Mouse (Mus musculus) MEL (cell line): ENCODE measurements around the gene Nudt17. TPM values are rescaled to one million over a fixed set of nuclear protein-coding genes. Genes with fewer than 3 reads are reported as not detected.

ENCODE experiments used
- DNase-seq: peaks from one replicate; pipeline ENCODE4 v3.0.0; 2011; ENCODE audit warnings: low read depth, low spot score
- H3K27ac ChIP-seq: 2 replicates; pipeline ENCODE4 v1.5.1; 2012; ENCODE audit warnings: low read depth, mild to moderate bottlenecking, control low read depth, low read length, moderate library complexity; ENCODE audit not compliant: control insufficient read depth
- H3K27me3 ChIP-seq, 2 experiments: fragments of 150-350 bp in 1 of 2; sonication (generic) in 1 of 2; 2 replicates each; pipeline ENCODE4 v1.6.1; 2012; ENCODE audit warnings: low read length in 2 of 2, mild to moderate bottlenecking in 2 of 2, improper control_type of control experiment in 1 of 2, moderate library complexity in 1 of 2; ENCODE audit not compliant: insufficient read depth in 2 of 2, control insufficient read depth in 1 of 2
- H3K36me3 ChIP-seq, 2 experiments: 2 replicates each; pipeline ENCODE4 v1.6.1; 2012 to 2014; ENCODE audit warnings: low read length in 2 of 2, improper control_type of control experiment in 1 of 2, inconsistent platforms in 1 of 2, mild to moderate bottlenecking in 1 of 2; ENCODE audit not compliant: insufficient read depth in 2 of 2, control insufficient read depth in 1 of 2
- H3K4me1 ChIP-seq, 2 experiments: fragments of 150-350 bp in 1 of 2; sonication (generic) in 1 of 2; 2 replicates each; pipeline ENCODE4 v1.6.1; 2012; ENCODE audit warnings: low read length in 2 of 2, improper control_type of control experiment in 1 of 2, mild to moderate bottlenecking in 1 of 2; ENCODE audit not compliant: insufficient read depth in 2 of 2, control insufficient read depth in 1 of 2
- H3K4me3 ChIP-seq, 2 experiments: fragments of 150-350 bp in 1 of 2; sonication (generic) in 1 of 2; 2 replicates each; pipeline ENCODE4 v1.5.1; 2012; ENCODE audit warnings: low read depth in 2 of 2, low read length in 2 of 2, mild to moderate bottlenecking in 2 of 2, moderate library complexity in 2 of 2, control low read depth in 1 of 2, improper control_type of control experiment in 1 of 2; ENCODE audit not compliant: control insufficient read depth in 1 of 2, insufficient read depth in 1 of 2
- H3K79me2 ChIP-seq: 2 replicates; pipeline ENCODE4 v1.6.1; 2012; ENCODE audit warnings: mild to moderate bottlenecking, low read length, moderate library complexity; ENCODE audit not compliant: control insufficient read depth, poor library complexity, insufficient read depth
- H3K9ac ChIP-seq: 2 replicates; pipeline ENCODE4 v1.6.1; 2012; ENCODE audit warnings: low read depth, mild to moderate bottlenecking, control low read depth, low read length, moderate library complexity; ENCODE audit not compliant: control insufficient read depth, poor library complexity, severe bottlenecking
- H3K9me3 ChIP-seq: fragments of 150-350 bp; sonication (generic); replicated peaks from 2 replicates; pipeline ENCODE4 v1.6.1; 2012; ENCODE audit warnings: mild to moderate bottlenecking, low read length, improper control_type of control experiment, moderate library complexity; ENCODE audit not compliant: insufficient read depth
- BHLHE40 ChIP-seq: IDR thresholded peaks from 2 replicates; pipeline ENCODE4 v1.6.1; 2012; ENCODE audit warnings: low read depth, mild to moderate bottlenecking, inconsistent platforms, low read length, improper control_type of control experiment, borderline replicate concordance
- CHD1 ChIP-seq: IDR thresholded peaks from 2 replicates; pipeline ENCODE4 v1.6.1; 2012; ENCODE audit warnings: low read depth, mild to moderate bottlenecking, inconsistent platforms, low read length, improper control_type of control experiment
- E2F4 ChIP-seq: IDR thresholded peaks from 2 replicates; pipeline ENCODE4 v1.6.1; 2011; ENCODE audit warnings: low read depth, low read length, improper control_type of control experiment, borderline replicate concordance
- ELF1 ChIP-seq: IDR thresholded peaks from 2 replicates; pipeline ENCODE4 v1.6.1; 2014; ENCODE audit warnings: low read depth, mild to moderate bottlenecking, inconsistent platforms, low read length, improper control_type of control experiment, moderate library complexity
- EP300 ChIP-seq, 2 experiments: IDR thresholded peaks; 2 replicates each; pipeline ENCODE4 v1.6.1; 2011; ENCODE audit warnings: improper control_type of control experiment in 2 of 2, low read length in 2 of 2, low read depth in 1 of 2, mild to moderate bottlenecking in 1 of 2
- ETS1 ChIP-seq: IDR thresholded peaks from 2 replicates; pipeline ENCODE4 v1.6.1; 2012; ENCODE audit warnings: low read depth, mild to moderate bottlenecking, inconsistent platforms, low read length, improper control_type of control experiment, moderate library complexity
- GATA1 ChIP-seq: IDR thresholded peaks from 2 replicates; pipeline ENCODE4 v1.6.1; 2011; ENCODE audit warnings: low read depth, low read length, improper control_type of control experiment
- HCFC1 ChIP-seq: IDR thresholded peaks from 2 replicates; pipeline ENCODE4 v1.6.1; 2012; ENCODE audit warnings: low read depth, mild to moderate bottlenecking, inconsistent platforms, low read length, improper control_type of control experiment, moderate library complexity
- MAX ChIP-seq: IDR thresholded peaks from 2 replicates; pipeline ENCODE4 v1.6.1; 2011; ENCODE audit warnings: low read length, improper control_type of control experiment
- MAZ ChIP-seq: IDR thresholded peaks from 2 replicates; pipeline ENCODE4 v1.6.1; 2012; ENCODE audit warnings: low read depth, mild to moderate bottlenecking, inconsistent platforms, low read length, improper control_type of control experiment
- MEF2A ChIP-seq: IDR thresholded peaks from 2 replicates; pipeline ENCODE4 v1.6.1; 2014; ENCODE audit warnings: low read depth, mild to moderate bottlenecking, inconsistent platforms, low read length, improper control_type of control experiment; ENCODE audit not compliant: poor library complexity, insufficient replicate concordance, severe bottlenecking; ENCODE audit errors: extremely low read depth
- MXI1 ChIP-seq: IDR thresholded peaks from 2 replicates; pipeline ENCODE4 v1.6.1; 2011; ENCODE audit warnings: mild to moderate bottlenecking, low read depth, low read length, improper control_type of control experiment
- MYB ChIP-seq: IDR thresholded peaks from 2 replicates; pipeline ENCODE4 v1.6.1; 2011; ENCODE audit warnings: mild to moderate bottlenecking, low read depth, low read length, improper control_type of control experiment
- MYC ChIP-seq: IDR thresholded peaks from 2 replicates; pipeline ENCODE4 v1.6.1; 2011; ENCODE audit warnings: low read depth, mild to moderate bottlenecking, low read length, improper control_type of control experiment, moderate library complexity
- NRF1 ChIP-seq: IDR thresholded peaks from 2 replicates; pipeline ENCODE4 v1.6.1; 2014; ENCODE audit warnings: low read depth, mild to moderate bottlenecking, inconsistent platforms, low read length, improper control_type of control experiment, moderate library complexity; ENCODE audit not compliant: poor library complexity, insufficient read depth, severe bottlenecking
- POLR2A ChIP-seq, 2 experiments: IDR thresholded peaks; 2 replicates each; pipeline ENCODE4 v1.6.1; 2011 to 2012; ENCODE audit warnings: low read length in 2 of 2, mild to moderate bottlenecking in 2 of 2, control low read depth in 1 of 2, improper control_type of control experiment in 1 of 2, low read depth in 1 of 2, moderate library complexity in 1 of 2; ENCODE audit not compliant: control insufficient read depth in 1 of 2, insufficient read depth in 1 of 2, poor library complexity in 1 of 2
- POLR2AphosphoS5 ChIP-seq: IDR thresholded peaks from 2 replicates; pipeline ENCODE4 v1.6.1; 2012; ENCODE audit warnings: low read depth, borderline replicate concordance, mild to moderate bottlenecking, inconsistent platforms, low read length, moderate library complexity, mixed read lengths
- RAD21 ChIP-seq: IDR thresholded peaks from 2 replicates; pipeline ENCODE4 v1.6.1; 2011; ENCODE audit warnings: mild to moderate bottlenecking, low read depth, low read length, improper control_type of control experiment
- RCOR1 ChIP-seq: IDR thresholded peaks from 2 replicates; pipeline ENCODE4 v1.6.1; 2012; ENCODE audit warnings: low read depth, mild to moderate bottlenecking, inconsistent platforms, low read length, improper control_type of control experiment
- SIN3A ChIP-seq: IDR thresholded peaks from 2 replicates; pipeline ENCODE4 v1.6.1; 2012; ENCODE audit warnings: low read length, improper control_type of control experiment, inconsistent platforms
- SMC3 ChIP-seq: IDR thresholded peaks from 2 replicates; pipeline ENCODE4 v1.6.1; 2011; ENCODE audit warnings: low read depth, low read length, improper control_type of control experiment
- TAL1 ChIP-seq: IDR thresholded peaks from 2 replicates; pipeline ENCODE4 v1.6.1; 2012; ENCODE audit warnings: mild to moderate bottlenecking, inconsistent platforms, low read length, moderate library complexity, mixed read lengths
- TBP ChIP-seq: IDR thresholded peaks from 2 replicates; pipeline ENCODE4 v1.8.0; 2011; ENCODE audit warnings: low read depth, low read length, improper control_type of control experiment
- TCF12 ChIP-seq: IDR thresholded peaks from 2 replicates; pipeline ENCODE4 v1.6.1; 2014; ENCODE audit warnings: low read depth, mild to moderate bottlenecking, inconsistent platforms, low read length, improper control_type of control experiment, moderate library complexity
- UBTF ChIP-seq: IDR thresholded peaks from 2 replicates; pipeline ENCODE4 v1.6.1; 2012; ENCODE audit warnings: low read depth, mild to moderate bottlenecking, inconsistent platforms, low read length, improper control_type of control experiment, moderate library complexity, borderline replicate concordance; ENCODE audit not compliant: insufficient read depth
- USF1 ChIP-seq: IDR thresholded peaks from 2 replicates; pipeline ENCODE4 v1.6.1; 2014; ENCODE audit warnings: low read depth, mild to moderate bottlenecking, inconsistent platforms, low read length, improper control_type of control experiment, moderate library complexity
- USF2 ChIP-seq, 2 experiments: IDR thresholded peaks; 2 replicates each; pipeline ENCODE4 v1.6.1; 2011 to 2012; ENCODE audit warnings: improper control_type of control experiment in 2 of 2, low read length in 2 of 2, borderline replicate concordance in 1 of 2, inconsistent platforms in 1 of 2, low read depth in 1 of 2, mild to moderate bottlenecking in 1 of 2; ENCODE audit not compliant: insufficient read depth in 1 of 2
- ZC3H11A ChIP-seq: IDR thresholded peaks from 2 replicates; pipeline ENCODE4 v1.6.1; 2012; ENCODE audit warnings: low read depth, mild to moderate bottlenecking, inconsistent platforms, low read length, improper control_type of control experiment
- ZKSCAN1 ChIP-seq: IDR thresholded peaks from 2 replicates; pipeline ENCODE4 v1.6.1; 2012; ENCODE audit warnings: low read depth, mild to moderate bottlenecking, inconsistent platforms, low read length, improper control_type of control experiment, moderate library complexity
- ZMIZ1 ChIP-seq: IDR thresholded peaks from 2 replicates; pipeline ENCODE4 v1.6.1; 2012; ENCODE audit warnings: low read depth, mild to moderate bottlenecking, inconsistent platforms, low read length, improper control_type of control experiment, moderate library complexity
- polyA plus RNA-seq, 2 experiments: library from polyadenylated mRNA; stranded (reverse) in 1 of 2; unstranded in 1 of 2; fragments of >175 nt in 1 of 2; fragments of >200 nt in 1 of 2; gene quantifications; 2 replicates each; pipeline versions ENCODE4 v1.2.1 to v1.2.4; 2012; ENCODE audit warnings: low replicate concordance in 2 of 2, low read depth in 1 of 2; ENCODE audit not compliant: insufficient read length in 2 of 2, insufficient read depth in 1 of 2, missing spikeins in 1 of 2
- total RNA-seq: library from RNA; depleted of rRNA; stranded (reverse); fragments of 300-350 nt; gene quantifications from 2 replicates; pipeline ENCODE4 v1.2.3, GENCODE M21; 2012

Nudt17 gene
- total and polyA plus RNA-seq, 3 experiments, result 2.7 to 6.5 TPM; not detected in 1

- no peaks in the 10 kb centered on the region for H3K27me3 ChIP-seq
- peak within 1 kb of the TSS; percentile 73 for H3K27ac ChIP-seq
- peaks cover 3% of the 10 kb centered on the region; the same call in 1 of the 2 replicates for H3K79me2 ChIP-seq
- H3K36me3 ChIP-seq, result peaks cover 0 to 13% of the 10 kb centered on the region in 2 experiments; a peak in 2 of 4 replicates
- peak; percentile 96 for DNase-seq
- peak within 1 kb of the TSS; percentile 62 to 88 for H3K4me3 ChIP-seq
- peaks cover 5 to 13% of the 10 kb centered on the region in 2 experiments; a peak in 3 of 4 replicates for H3K4me1 ChIP-seq
- no peaks in the 10 kb centered on the region for H3K9me3 ChIP-seq
- TF ChIP-seq USF2 (IDR thresholded peaks at IDR 0.05; ENCODE audit: borderline replicate concordance in 1 of 2, insufficient read depth in 1 of 2, low read depth in 1 of 2, low read length in 2 of 2) (no peak), MYB (no peak), RAD21 (no peak), RCOR1 (no peak), TBP (peak; percentile 56; the same call in 1 of the 2 replicates), UBTF (0 out of 2 replicates have a peak, but pooled peaks have one; percentile 81), TAL1 (no peak), MXI1 (peak; percentile 75), SIN3A (peak; percentile 71), ETS1 (no peak), ZC3H11A (no peak), GATA1 (0 out of 2 replicates have a peak, but pooled peaks have one; percentile 1), USF1 (no peak), MYC (no peak), TCF12 (no peak), ZMIZ1 (no peak), CHD1 (no peak), HCFC1 (peak; percentile 40; the same call in 1 of the 2 replicates), ZKSCAN1 (no peak), ELF1 (no peak), NRF1 (no peak), E2F4 (peak; percentile 52; the same call in 1 of the 2 replicates), MAZ (peak; percentile 78), SMC3 (no peak), MEF2A (no peak), MAX (peak; percentile 47; the same call in 1 of the 2 replicates), EP300 (IDR thresholded peaks at IDR 0.05; ENCODE audit: low read depth in 1 of 2, low read length in 2 of 2) (no peak), POLR2AphosphoS5 (no peak), BHLHE40 (no peak), POLR2A (IDR thresholded peaks at IDR 0.05; ENCODE audit: control insufficient read depth in 1 of 2, insufficient read depth in 1 of 2, low read depth in 1 of 2, low read length in 2 of 2, poor library complexity in 1 of 2) (peak; percentile 37 to 44; a peak in 2 of 4 replicates)
- H3K9ac ChIP-seq, result peak within 1 kb of the TSS; percentile 91
Measured at GRCm38 (mm10) chr3:96696198-96696765, 12.1 kb downstream of the Nudt17 start, which contains the start of gene Pias3. Gene Pias3 (plus strand): TSS chr3:96696384.
